1 mouse cellular context compared by ENCODE assay signal in the genomic region with DNA sequence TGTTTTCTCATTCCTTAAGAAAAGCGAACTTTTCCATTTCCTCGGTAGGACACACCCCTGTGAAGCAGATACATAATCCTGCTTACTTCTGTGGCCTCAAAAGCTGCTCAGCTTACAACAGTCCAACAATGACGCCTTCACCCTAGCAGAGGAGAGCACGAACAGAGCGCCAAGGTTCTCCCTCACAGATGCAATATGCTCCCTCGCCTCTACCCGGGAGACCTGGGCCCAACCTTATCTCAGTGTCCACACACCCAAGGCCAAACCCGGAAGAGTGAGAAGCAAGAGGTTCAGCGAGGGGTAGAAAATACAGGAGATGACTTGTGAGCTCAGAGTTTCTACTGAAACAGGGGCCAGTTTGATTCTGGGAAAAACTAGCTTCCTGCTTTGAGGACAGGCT.
A peak's percentile ranks its signal among the peaks of the same experiment; 100 is the strongest.
TF ChIP-seq lines count a peak whose summit lies in the region.

No protein-coding gene starts in this region.

TF ChIP-seq in MEL, 35 proteins besides CTCF, POLR2A, EP300 and RAD21 (continued from another document):
- TF ChIP-seq TAL1 (IDR thresholded peaks at IDR 0.05; ENCODE audit: low read length) (peak; percentile 40; the same call in 1 of the 2 replicates), ELF1 (IDR thresholded peaks at IDR 0.05; ENCODE audit: low read depth, low read length) (peak; percentile 55; the same call in 1 of the 2 replicates), MYB (IDR thresholded peaks at IDR 0.05; ENCODE audit: low read depth, low read length) (no peak), USF1 (IDR thresholded peaks at IDR 0.05; ENCODE audit: low read depth, low read length) (no peak), NELFE (IDR thresholded peaks at IDR 0.05; ENCODE audit: low read depth, low read length) (no peak), MAX (IDR thresholded peaks at IDR 0.05; ENCODE audit: low read length) (no peak)
